Mouse (Mus musculus): ENCODE measurements around the gene Mtx2.

Gene Mtx2

DNA sequence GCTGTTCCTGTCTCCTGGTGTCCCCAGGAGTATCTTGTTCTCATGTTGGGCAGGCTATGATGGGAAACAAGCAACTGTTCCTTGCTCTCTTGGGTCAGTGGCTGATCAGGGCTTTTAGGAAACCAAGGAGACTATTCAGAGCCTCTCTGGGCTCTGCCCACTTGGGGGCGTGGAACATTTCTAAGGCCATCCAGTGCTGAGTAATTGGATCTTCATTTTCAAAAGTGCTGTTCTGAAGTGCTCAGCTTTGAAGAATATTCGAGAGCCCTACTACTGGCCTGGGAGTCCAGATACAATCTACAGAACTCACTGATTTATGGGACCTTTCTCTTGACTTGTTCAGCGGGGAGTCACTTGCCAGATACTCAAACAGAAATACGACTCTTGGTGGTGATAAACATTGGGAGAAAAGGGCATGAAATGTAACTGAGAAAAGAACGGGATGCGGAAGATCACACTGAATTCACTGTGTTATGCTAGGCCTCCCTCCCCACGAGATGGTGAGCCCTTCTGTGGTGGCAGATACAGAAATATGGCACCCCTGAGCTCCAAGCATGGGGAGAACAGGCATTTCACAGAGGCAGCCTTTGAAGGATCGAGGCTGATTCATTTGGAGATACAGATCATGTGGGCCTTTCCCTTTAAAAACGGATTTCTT lies 92.4 kb downstream of the Mtx2 start:
- DNase-seq (ENCODE audit: low read depth, low spot score) = no peak

DNA sequence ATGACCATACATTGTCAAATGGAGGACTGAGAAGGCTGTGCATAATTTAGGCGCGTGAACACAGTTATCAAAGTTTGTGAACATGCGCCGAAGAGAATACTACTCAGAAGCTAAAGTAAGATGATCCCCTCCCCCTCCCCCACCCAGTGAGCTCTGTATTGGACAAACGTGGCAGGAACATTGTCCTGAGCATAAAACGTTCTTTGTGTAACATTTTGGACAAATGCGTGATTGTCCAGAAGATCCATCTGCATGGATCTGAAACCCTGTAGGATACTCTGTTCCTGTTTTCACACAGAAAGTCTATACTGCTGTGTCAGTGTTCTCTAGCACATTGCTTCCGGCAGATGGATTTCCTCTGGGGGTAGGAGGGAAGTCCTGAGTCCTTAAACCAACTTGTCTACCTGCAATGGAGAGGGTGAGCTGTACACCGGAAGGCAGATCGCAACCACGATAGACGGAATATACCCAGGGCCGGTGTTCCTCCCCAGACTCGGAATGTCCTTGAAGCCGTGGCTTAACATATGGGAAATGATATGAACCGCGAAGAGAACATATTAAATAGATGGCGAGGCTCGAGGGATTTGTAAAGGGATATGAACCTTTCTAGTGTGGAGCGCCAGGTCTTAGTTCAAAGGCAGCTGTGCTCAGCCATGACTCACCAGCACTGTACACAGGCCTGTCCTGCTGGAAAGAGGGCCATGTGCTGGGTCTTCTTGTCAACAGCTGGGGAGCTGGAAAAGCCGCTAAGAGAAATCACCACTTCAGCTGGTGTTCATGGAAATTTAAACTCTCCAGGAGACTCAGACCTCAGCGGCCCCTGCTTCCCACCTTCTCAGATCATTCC lies 100.6 kb downstream of the Mtx2 start:
- no peak for DNase-seq (ENCODE audit: low read depth, low spot score)

All from brain, embryonic 18.5 days (tissue).